ENCODE assay signal across 22 mouse cellular contexts in the genomic region with DNA sequence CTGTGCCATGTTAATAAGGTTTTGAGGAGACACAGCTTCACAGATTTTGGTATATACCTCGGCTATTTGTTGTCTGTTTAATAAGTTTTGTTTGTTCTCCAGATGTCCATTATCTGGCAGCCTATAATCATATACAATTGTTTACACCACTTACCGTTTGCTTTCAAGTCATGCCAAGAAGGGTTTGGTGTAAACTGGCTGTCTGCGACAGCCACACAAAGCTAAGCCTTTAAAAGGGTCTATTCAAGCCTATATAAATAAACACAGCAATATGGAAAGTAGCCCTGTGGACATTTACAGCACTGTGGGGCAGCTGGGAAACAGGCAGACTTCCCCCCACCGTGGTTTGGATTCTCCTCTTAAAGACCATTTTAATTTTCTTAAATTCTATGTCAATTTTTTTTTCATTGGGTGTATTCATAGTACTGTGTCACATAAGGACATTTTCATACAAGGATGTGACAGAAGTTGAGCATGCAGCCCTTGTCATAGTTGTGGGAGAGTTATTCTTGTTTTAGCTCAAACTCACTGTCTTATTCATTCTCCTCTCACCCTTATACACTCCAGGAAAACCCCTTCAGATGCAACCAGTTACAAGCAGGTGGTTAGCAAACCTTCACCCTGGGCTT. TPM values are rescaled to one million over a fixed set of nuclear protein-coding genes. Genes with fewer than 3 reads are reported as not detected.
DNase-seq lines count a peak whose midpoint lies in the region; ATAC-seq and TF ChIP-seq lines count a peak whose summit lies in the region.
"Had no signal": no experiment of that assay in that cellular context is flagged by ENCODE, and none has a peak within 500 bp of the region (broad histone marks: within the 10 kb centered on the region; RNA-seq: fewer than 3 reads in every experiment).

No protein-coding gene starts in this region.

- no peak; the same call in 1 of the 2 replicates for TF ChIP-seq EP300 in CH12.LX (IDR thresholded peaks at IDR 0.05; ENCODE audit: low read length)

- H3K4me2 ChIP-seq in forebrain, embryonic 14.5 days (ENCODE audit: low read length): no peak overlapping the region
- no peak overlapping the region for H3K4me2 ChIP-seq in forebrain, embryonic 13.5 days
- no peak overlapping the region for H3K4me2 ChIP-seq in limb, embryonic 12.5 days
- H3K4me2 ChIP-seq in CH12.LX (ENCODE audit: insufficient read depth, low read depth, poor library complexity, severe bottlenecking): peak overlapping the region; percentile 31; the same call in 1 of the 2 replicates
- H3K4me2 ChIP-seq in limb, embryonic 14.5 days (replicated peaks; ENCODE audit: low read depth, low read length, severe bottlenecking): no peak overlapping the region
- H3K4me2 ChIP-seq: embryonic facial prominence, embryonic 13.5 days; hindbrain, embryonic 12.5 days; limb, embryonic 13.5 days; liver, embryonic 13.5 days; midbrain, embryonic 11.5 days had no signal

- H3K9me3 ChIP-seq in forebrain, embryonic 14.5 days (replicated peaks; ENCODE audit: control insufficient read depth, low read length): no peaks in the 10 kb centered on the region
- no peaks in the 10 kb centered on the region for H3K9me3 ChIP-seq in forebrain, embryonic 13.5 days (replicated peaks)
- no peaks in the 10 kb centered on the region for H3K9me3 ChIP-seq in limb, embryonic 12.5 days
- H3K9me3 ChIP-seq in limb, embryonic 10.5 days (replicated peaks): no peaks in the 10 kb centered on the region
- no peaks in the 10 kb centered on the region for H3K9me3 ChIP-seq in CH12.LX (replicated peaks; ENCODE audit: low read length)
- H3K9me3 ChIP-seq in limb, embryonic 14.5 days (ENCODE audit: control insufficient read depth, low read length): no peaks in the 10 kb centered on the region
- H3K9me3 ChIP-seq: embryonic facial prominence, embryonic 13.5 days; hindbrain, embryonic 12.5 days; limb, embryonic 13.5 days; liver, embryonic 13.5 days had no signal

- dilution Hi-C loops in CH12.LX (cut with MboI; ENCODE audit: extremely low pct_ligation_motif_present, extremely low pct_unique_long_range_greater_than_20kb, low sequenced_read_pairs): no loop called here

- 0 out of 2 replicates have a peak, but pooled peaks have one; percentile 20 for ATAC-seq in forebrain, embryonic 14.5 days
- ATAC-seq in forebrain, embryonic 13.5 days: no peak
- ATAC-seq in limb, embryonic 12.5 days (ENCODE audit: insufficient number of reproducible peaks, insufficient read depth, low FRiP score, low TSS enrichment, low read depth): peak; percentile 48; the same call in 1 of the 2 replicates
- no peak for ATAC-seq in limb, embryonic 14.5 days (ENCODE audit: low FRiP score, low read depth)
- ATAC-seq: lung, postnatal 0 days had no signal

- no peak for TF ChIP-seq RAD21 in CH12.LX (IDR thresholded peaks at IDR 0.05; ENCODE audit: low read depth, low read length)

- no peak for TF ChIP-seq POLR2A in CH12.LX (IDR thresholded peaks at IDR 0.05; ENCODE audit: low read depth, low read length)
- no peak for TF ChIP-seq POLR2A in limb, embryonic 14.5 days (IDR thresholded peaks at IDR 0.05; ENCODE audit: borderline replicate concordance, extremely low read depth, insufficient read depth, insufficient read length)

- no peaks in the 10 kb centered on the region for H3K36me3 ChIP-seq in forebrain, embryonic 14.5 days (ENCODE audit: control insufficient read depth, insufficient read depth, low read length)
- H3K36me3 ChIP-seq in forebrain, embryonic 13.5 days (ENCODE audit: poor library complexity, severe bottlenecking): no peaks in the 10 kb centered on the region
- H3K36me3 ChIP-seq in limb, embryonic 12.5 days: no peaks in the 10 kb centered on the region
- no peaks in the 10 kb centered on the region for H3K36me3 ChIP-seq in limb, embryonic 10.5 days
- H3K36me3 ChIP-seq in CH12.LX (replicated peaks in 1 of 2; ENCODE audit: control insufficient read depth in 1 of 2, insufficient read depth in 1 of 2, low read length in 1 of 2): no peaks in the 10 kb centered on the region
- H3K36me3 ChIP-seq in limb, embryonic 14.5 days (ENCODE audit: control insufficient read depth, insufficient read depth, low read length): no peaks in the 10 kb centered on the region
- H3K36me3 ChIP-seq: embryonic facial prominence, embryonic 13.5 days; hindbrain, embryonic 12.5 days; limb, embryonic 13.5 days; liver, embryonic 13.5 days had no signal

- no peak overlapping the region for H3K9ac ChIP-seq in forebrain, embryonic 14.5 days (ENCODE audit: low read length)
- H3K9ac ChIP-seq in forebrain, embryonic 13.5 days: no peak overlapping the region
- no peak overlapping the region for H3K9ac ChIP-seq in limb, embryonic 12.5 days (replicated peaks)
- no peak overlapping the region for H3K9ac ChIP-seq in CH12.LX (ENCODE audit: insufficient read depth, low read depth)
- H3K9ac ChIP-seq in limb, embryonic 14.5 days (ENCODE audit: low read depth, low read length, severe bottlenecking): no peak overlapping the region
- H3K9ac ChIP-seq: embryonic facial prominence, embryonic 13.5 days; hindbrain, embryonic 12.5 days; limb, embryonic 13.5 days; liver, embryonic 13.5 days had no signal

- H3K79me2 ChIP-seq in CH12.LX (replicated peaks; ENCODE audit: control insufficient read depth, extremely low read depth, insufficient read depth, poor library complexity, severe bottlenecking): no peaks in the 10 kb centered on the region

- no peak for TF ChIP-seq CTCF in CH12.LX (conservative IDR thresholded peaks at IDR 0.05 in 1 of 2, IDR thresholded peaks at IDR 0.05 in 1 of 2; ENCODE audit: low read depth in 2 of 2, low read length in 2 of 2)

- H3K4me1 ChIP-seq in forebrain, embryonic 14.5 days (ENCODE audit: control insufficient read depth, insufficient read depth, low read length): no peaks in the 10 kb centered on the region
- no peaks in the 10 kb centered on the region for H3K4me1 ChIP-seq in forebrain, embryonic 13.5 days
- peaks cover 31% of the 10 kb centered on the region for H3K4me1 ChIP-seq in limb, embryonic 12.5 days (replicated peaks)
- peaks cover 8% of the 10 kb centered on the region for H3K4me1 ChIP-seq in limb, embryonic 10.5 days
- H3K4me1 ChIP-seq in CH12.LX (ENCODE audit: control insufficient read depth in 1 of 2, insufficient read depth in 2 of 2): peaks cover 5 to 32% of the 10 kb centered on the region in 2 experiments
- peaks cover 17% of the 10 kb centered on the region for H3K4me1 ChIP-seq in limb, embryonic 14.5 days (ENCODE audit: control insufficient read depth, insufficient read depth, low read length)
- H3K4me1 ChIP-seq: hindbrain, embryonic 12.5 days had no signal

- 22% methylated on average over 4 of the region's 4 CpGs for WGBS in forebrain, embryonic 14.5 days
- WGBS in forebrain, embryonic 13.5 days: 24% methylated on average over 4 of the region's 4 CpGs
- WGBS in limb, embryonic 12.5 days: 18% methylated on average over 4 of the region's 4 CpGs
- 46% methylated on average over 4 of the region's 4 CpGs for WGBS in limb, embryonic 10.5 days
- 21% methylated on average over 4 of the region's 4 CpGs for WGBS in limb, embryonic 14.5 days

- no peaks in the 10 kb centered on the region for H3K27me3 ChIP-seq in forebrain, embryonic 14.5 days (replicated peaks; ENCODE audit: control insufficient read depth, insufficient read depth, low read length)
- H3K27me3 ChIP-seq in forebrain, embryonic 13.5 days: no peaks in the 10 kb centered on the region
- no peaks in the 10 kb centered on the region for H3K27me3 ChIP-seq in limb, embryonic 12.5 days
- no peaks in the 10 kb centered on the region for H3K27me3 ChIP-seq in limb, embryonic 10.5 days (ENCODE audit: low read depth, poor library complexity, severe bottlenecking)
- no peaks in the 10 kb centered on the region for H3K27me3 ChIP-seq in CH12.LX (replicated peaks)
- no peaks in the 10 kb centered on the region for H3K27me3 ChIP-seq in limb, embryonic 14.5 days (ENCODE audit: control insufficient read depth, insufficient read depth, low read length)
- H3K27me3 ChIP-seq: embryonic facial prominence, embryonic 13.5 days; hindbrain, embryonic 12.5 days; limb, embryonic 13.5 days; liver, embryonic 13.5 days had no signal

- no peak overlapping the region for H3K27ac ChIP-seq in forebrain, embryonic 14.5 days (ENCODE audit: low read depth, low read length)
- H3K27ac ChIP-seq in forebrain, embryonic 13.5 days: no peak overlapping the region
- peak overlapping the region; percentile 70 for H3K27ac ChIP-seq in limb, embryonic 12.5 days
- no peak overlapping the region for H3K27ac ChIP-seq in limb, embryonic 10.5 days
- H3K27ac ChIP-seq in CH12.LX (ENCODE audit: insufficient read depth, low read depth): no peak overlapping the region
- H3K27ac ChIP-seq in limb, embryonic 14.5 days (replicated peaks; ENCODE audit: low read depth, low read length): 0 out of 2 replicates have a peak overlapping the region, but pooled peaks have one; percentile 48
- H3K27ac ChIP-seq: embryonic facial prominence, embryonic 13.5 days; gastrocnemius, adult 2 months; hindbrain, embryonic 12.5 days; limb, embryonic 13.5 days; liver, embryonic 13.5 days had no signal

- in situ Hi-C loops in CH12.LX (cut with MboI; ENCODE audit: low pct_ligation_motif_present, low pct_unique_long_range_greater_than_20kb, low sequenced_read_pairs): no loop called here

- no peak overlapping the region for H3K4me3 ChIP-seq in forebrain, embryonic 14.5 days (ENCODE audit: low read depth, low read length)
- no peak overlapping the region for H3K4me3 ChIP-seq in forebrain, embryonic 13.5 days
- no peak overlapping the region for H3K4me3 ChIP-seq in limb, embryonic 12.5 days (replicated peaks)
- H3K4me3 ChIP-seq in limb, embryonic 10.5 days: no peak overlapping the region
- H3K4me3 ChIP-seq in CH12.LX (replicated peaks in 1 of 3; ENCODE audit: low read depth in 2 of 3, low read length in 2 of 3, poor library complexity in 1 of 3): no peak overlapping the region
- H3K4me3 ChIP-seq in limb, embryonic 14.5 days (replicated peaks; ENCODE audit: low read length): no peak overlapping the region
- H3K4me3 ChIP-seq: embryonic facial prominence, embryonic 13.5 days; gastrocnemius, adult 2 months; hindbrain, embryonic 12.5 days; limb, embryonic 13.5 days; liver, embryonic 13.5 days had no signal

- peak; percentile 50 for DNase-seq in forebrain, embryonic 14.5 days (ENCODE audit: low spot score)
- no peak for DNase-seq in limb, embryonic 10.5 days (ENCODE audit: low spot score)
- DNase-seq in CH12.LX (ENCODE audit: extremely low read depth): peak; percentile 36
- no peak for DNase-seq in limb, embryonic 14.5 days (ENCODE audit: low spot score)
- DNase-seq in cerebellum, postnatal 36 days: no peak
- DNase-seq: adrenal gland, postnatal 25 days; cerebellum, adult 11-12 months; cerebellum, postnatal 10 days; gastrocnemius, adult 2 months; kidney, adult 8-10 months; kidney, postnatal 25 days; layer of hippocampus, postnatal 36 days; liver, embryonic 13.5 days; thymus, adult 18-20 months; thymus, postnatal 4 days had no signal

RNA-seq across cellular contexts. Expression of a gene that starts 15.0 kb away (rescaled TPM):
- polyA plus RNA-seq in forebrain, embryonic 14.5 days (2014; fragmentation: Nextera tagmentation; extraction: Ambion mirVana): 23.5 and 28.0 TPM in 2 replicates
- polyA plus RNA-seq in forebrain, embryonic 13.5 days (2015; fragmentation: Nextera tagmentation; extraction: Ambion mirVana): 23.9 and 29.9 TPM in 2 replicates
- 200 and 207 TPM in 2 replicates for polyA plus RNA-seq in limb, embryonic 12.5 days (2016; fragmentation: Nextera tagmentation; extraction: Ambion mirVana)
- polyA plus RNA-seq in limb, embryonic 10.5 days (2016; fragmentation: Nextera tagmentation; extraction: Ambion mirVana): 107 and 122 TPM in 2 replicates
- total RNA-seq in CH12.LX (2012; rRNA removed): 19.8 and 23.3 TPM in 2 replicates
- 14.4 and 15.8 TPM in 2 replicates for total RNA-seq in CH12.LX (2014; rRNA removed)
- 13.3 and 18.8 TPM in 2 replicates for polyA plus RNA-seq in CH12.LX (2012; ENCODE audit: insufficient read length, low read depth)
- polyA plus RNA-seq in limb, embryonic 14.5 days (2012; rRNA removed): 220 and 231 TPM in 2 replicates
- polyA plus RNA-seq in limb, embryonic 14.5 days (2014; fragmentation: Nextera tagmentation; extraction: Ambion mirVana): 255 and 281 TPM in 2 replicates

Comparison
In these comparisons a context has a peak if more than half of its experiments do, and no peak if none do; other contexts are left out.
1. ATAC-seq: peak in forebrain, embryonic 14.5 days (single experiment) and limb, embryonic 12.5 days (single experiment); none in forebrain, embryonic 13.5 days (single experiment) and limb, embryonic 14.5 days (single experiment).
2. H3K27ac ChIP-seq: peak in limb, embryonic 12.5 days (single experiment) and limb, embryonic 14.5 days (single experiment); none in forebrain, embryonic 14.5 days (single experiment), forebrain, embryonic 13.5 days (single experiment), limb, embryonic 10.5 days (single experiment) and CH12.LX (single experiment).
3. DNase-seq: peak in forebrain, embryonic 14.5 days (single experiment) and CH12.LX (single experiment); none in limb, embryonic 10.5 days (single experiment), limb, embryonic 14.5 days (single experiment) and cerebellum, postnatal 36 days (0 of 2).